Mouse (Mus musculus) heart, embryonic 15.5 days (tissue): Measurements from ENCODE around the gene Zdhhc8. TPM values are rescaled to one million over a fixed set of nuclear protein-coding genes. Genes with fewer than 3 reads are reported as not detected.
"Not testable (repeated sequence)": the region's sequence is repeated elsewhere in the genome, so short reads cannot be mapped to it uniquely, and the experiment has no call there.

ENCODE experiments used
- ATAC-seq: fragments of 200-750 bp; cut with Nextera tagmentation; replicated peaks from 2 replicates; pipeline ENCODE4 v1.8.0; 2017; ENCODE audit warnings: low read depth, moderate TSS enrichment; ENCODE audit not compliant: insufficient number of reproducible peaks, insufficient read depth, low FRiP score
- H3K27ac ChIP-seq: fragments of 300-500 bp; sonication (generic); 2 replicates; pipeline ENCODE4 v1.5.1; 2015; ENCODE audit warnings: mild to moderate bottlenecking, inconsistent platforms
- H3K27me3 ChIP-seq: fragments of 300-500 bp; sonication (generic); 2 replicates; pipeline ENCODE4 v1.6.1; 2015; ENCODE audit warnings: inconsistent platforms
- H3K36me3 ChIP-seq: fragments of 300-500 bp; sonication (generic); 2 replicates; pipeline ENCODE4 v1.6.1; 2015; ENCODE audit warnings: mild to moderate bottlenecking, inconsistent platforms
- H3K4me1 ChIP-seq: fragments of 300-500 bp; sonication (generic); replicated peaks from 2 replicates; pipeline ENCODE4 v1.6.1; 2015; ENCODE audit warnings: inconsistent platforms
- H3K4me2 ChIP-seq: fragments of 300-500 bp; sonication (generic); 2 replicates; pipeline ENCODE4 v1.6.1; 2015; ENCODE audit warnings: inconsistent platforms, mild to moderate bottlenecking, moderate library complexity
- H3K4me3 ChIP-seq: fragments of 300-500 bp; sonication (generic); 2 replicates; pipeline ENCODE4 v1.5.1; 2015; ENCODE audit warnings: mild to moderate bottlenecking, inconsistent platforms
- H3K9ac ChIP-seq: fragments of 300-500 bp; sonication (generic); 2 replicates; pipeline ENCODE4 v1.6.1; 2015; ENCODE audit warnings: mild to moderate bottlenecking, inconsistent platforms
- H3K9me3 ChIP-seq: fragments of 300-500 bp; sonication (generic); replicated peaks from 2 replicates; pipeline ENCODE4 v1.6.1; 2016; ENCODE audit warnings: inconsistent platforms
- WGBS: fragments of 180-500 bp; shearing (Covaris S2); methylation state at CpG from one replicate; pipeline ENCODE4 v1.1.7; 2015; ENCODE audit warnings: mixed read lengths; 5-methylcytosine and 5-hydroxymethylcytosine counted together
- polyA plus RNA-seq: library from polyadenylated mRNA; unstranded; fragments of >200 nt; fragmentation: Nextera tagmentation; extraction: Ambion mirVana; gene quantifications from 2 replicates; pipeline ENCODE4 v1.2.1, GENCODE M21; 2015

Gene Zdhhc8
- polyA plus RNA-seq, 1 experiment from 2014 or later = 18.8 TPM

DNA sequence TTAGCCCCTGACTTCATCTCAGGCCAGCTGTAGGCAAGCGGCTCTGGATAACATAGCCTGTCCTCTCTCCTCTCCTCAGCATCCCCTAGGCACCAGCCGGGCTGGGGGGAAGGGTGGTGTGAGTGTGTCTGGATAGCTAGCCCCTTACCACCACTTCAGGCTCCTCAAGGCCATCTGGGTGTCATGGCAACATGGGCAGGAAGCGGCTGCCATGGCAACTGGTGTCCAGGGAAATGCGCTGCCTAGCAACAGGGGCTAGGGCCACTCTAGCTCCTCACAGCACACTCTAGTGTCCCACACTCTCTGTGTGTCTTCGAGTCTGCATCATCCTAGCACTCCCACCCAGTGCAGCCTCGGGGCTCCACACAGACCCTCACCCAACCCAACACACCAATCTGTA lies 21.2 kb downstream of the Zdhhc8 start:
- Histone ChIP-seq H3K27ac (no peak overlapping the region), H3K4me2 (no peak overlapping the region), H3K4me1 (peaks cover 26% of the 10 kb centered on the region), H3K4me3 (no peak overlapping the region), H3K9ac (no peak overlapping the region), H3K36me3 (no peaks in the 10 kb centered on the region), H3K9me3 (no peaks in the 10 kb centered on the region), H3K27me3 (peaks cover 4% of the 10 kb centered on the region; the same call in 1 of the 2 replicates)
- peak; percentile 34 for ATAC-seq
- WGBS = 65% methylated on average over 6 of the region's 6 CpGs

DNA sequence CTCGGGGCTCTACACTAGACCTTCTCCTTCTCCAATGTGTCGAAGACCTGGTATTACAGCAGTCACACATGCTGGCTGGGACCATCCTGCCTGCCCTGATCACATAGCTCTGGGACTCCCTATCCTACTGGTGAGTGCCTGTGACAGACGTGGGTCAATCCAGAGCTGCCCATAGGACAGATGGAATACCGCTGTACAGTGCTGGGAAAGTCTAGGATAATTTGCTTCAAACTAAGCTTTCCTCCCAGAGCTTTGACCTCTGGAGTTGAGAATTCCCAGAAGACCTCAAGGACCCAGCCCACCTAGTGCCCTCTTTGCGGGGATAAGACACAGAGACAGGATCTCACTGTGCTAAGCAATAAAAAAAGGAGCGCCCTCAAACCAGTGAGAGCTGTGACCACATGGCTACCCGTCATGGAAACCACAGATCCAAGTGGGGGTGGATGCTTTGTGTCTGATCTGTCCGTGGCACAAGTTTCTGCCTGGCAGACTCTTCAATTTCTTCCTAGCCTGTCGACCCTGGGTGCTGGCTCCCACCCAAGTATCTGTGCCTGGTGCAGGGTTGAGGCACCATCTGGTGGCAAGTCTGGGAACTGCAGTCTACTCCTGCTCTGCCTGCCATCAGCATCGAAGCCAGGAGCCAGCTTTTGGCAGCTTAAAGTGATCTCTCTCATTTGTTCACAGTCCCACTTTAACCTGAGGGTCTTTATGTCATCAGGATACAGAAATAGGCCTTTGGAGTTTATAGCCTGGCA lies 23.3 kb downstream of the Zdhhc8 start:
- H3K27ac ChIP-seq = no peak overlapping the region
- peaks cover 4% of the 10 kb centered on the region; the same call in 1 of the 2 replicates for H3K27me3 ChIP-seq
- H3K9me3 ChIP-seq = no peaks in the 10 kb centered on the region
- peaks cover 23% of the 10 kb centered on the region for H3K4me1 ChIP-seq
- no peak overlapping the region for H3K9ac ChIP-seq
- H3K4me2 ChIP-seq = no peak overlapping the region
- no peaks in the 10 kb centered on the region for H3K36me3 ChIP-seq
- ATAC-seq = no peak; the same call in 1 of the 2 replicates
- 41% methylated on average over 10 of the region's 10 CpGs for WGBS
- no peak overlapping the region for H3K4me3 ChIP-seq

DNA sequence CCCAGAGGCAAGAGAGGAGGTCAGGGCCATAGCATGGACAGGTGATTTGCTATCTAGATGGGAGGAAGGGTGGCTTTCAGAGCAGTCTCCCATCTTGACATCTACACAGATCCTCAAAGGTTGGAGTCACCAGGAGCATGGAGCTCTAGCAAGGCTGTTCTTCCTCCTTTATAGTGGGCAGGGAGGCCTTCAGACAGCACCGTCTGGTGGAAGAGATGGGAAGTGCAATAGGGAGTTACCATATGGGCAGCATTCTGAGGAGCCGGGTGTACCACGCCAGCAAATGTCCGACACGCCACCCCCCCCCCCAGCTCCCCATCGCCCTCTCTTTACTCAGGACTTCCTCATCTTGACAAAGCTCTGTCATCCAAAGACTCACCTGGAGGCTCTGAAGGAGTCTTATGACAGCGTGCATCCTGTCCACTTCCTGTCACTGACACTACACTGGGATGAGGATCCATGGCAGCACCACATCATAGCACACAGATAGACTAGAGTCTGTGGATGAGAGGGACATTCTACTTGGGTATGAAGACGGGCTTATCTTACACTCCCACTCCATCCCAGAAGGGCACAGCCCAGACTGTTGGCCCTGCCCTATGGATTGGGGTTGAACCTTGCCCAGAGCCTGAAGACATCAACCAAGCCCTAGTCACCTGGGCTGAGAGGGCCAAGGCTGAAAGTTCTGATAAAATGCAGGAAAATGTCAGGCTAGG lies 24.1 kb downstream of the Zdhhc8 start:
- Histone ChIP-seq H3K9ac (no peak overlapping the region), H3K4me3 (no peak overlapping the region), H3K36me3 (no peaks in the 10 kb centered on the region), H3K9me3 (no peaks in the 10 kb centered on the region), H3K27ac (no peak overlapping the region), H3K4me1 (peaks cover 23% of the 10 kb centered on the region), H3K27me3 (peaks cover 4% of the 10 kb centered on the region; the same call in 1 of the 2 replicates), H3K4me2 (no peak overlapping the region)
- ATAC-seq = no peak
- WGBS = 24% methylated on average over 8 of the region's 8 CpGs

DNA sequence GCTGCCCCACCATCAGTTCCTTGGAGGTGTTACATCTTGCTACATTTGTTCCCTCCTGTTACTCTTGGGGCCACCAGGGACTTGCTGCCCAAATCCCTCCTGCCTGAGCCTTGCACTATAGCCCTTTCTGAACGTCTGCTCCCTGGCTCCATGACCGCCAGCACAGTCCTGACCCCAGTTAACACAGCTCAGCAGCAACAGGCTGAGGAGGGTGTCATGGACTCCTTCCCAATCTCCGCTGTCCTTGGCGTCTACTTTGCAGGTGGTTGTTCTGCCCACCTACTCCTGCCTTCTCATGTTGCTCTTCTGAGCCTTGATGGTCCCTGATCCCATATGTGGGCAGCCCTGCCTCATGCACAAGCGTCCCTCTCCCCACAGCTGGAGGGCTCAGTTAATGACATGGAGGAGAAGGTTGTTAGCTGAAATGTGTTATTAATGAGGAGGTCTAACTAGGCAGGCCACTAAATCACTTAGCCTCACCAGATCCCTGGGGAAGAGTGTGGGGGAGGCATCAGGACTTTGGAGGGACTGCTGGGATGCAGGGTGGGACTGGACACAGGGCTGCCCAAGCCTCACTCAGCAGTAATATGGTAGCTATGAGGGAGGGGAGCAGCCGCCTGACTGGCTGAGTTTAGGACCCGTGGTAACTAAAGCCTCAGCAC lies 31.4 kb downstream of the Zdhhc8 start:
- no peak for ATAC-seq
- H3K36me3 ChIP-seq = no peaks in the 10 kb centered on the region
- H3K4me1 ChIP-seq = no peaks in the 10 kb centered on the region
- H3K9ac ChIP-seq = no peak overlapping the region
- H3K27me3 ChIP-seq = no peaks in the 10 kb centered on the region
- no peak overlapping the region for H3K4me3 ChIP-seq
- H3K9me3 ChIP-seq = no peaks in the 10 kb centered on the region
- WGBS = 63% methylated on average over 7 of the region's 7 CpGs
- H3K27ac ChIP-seq = no peak overlapping the region
- H3K4me2 ChIP-seq = no peak overlapping the region

DNA sequence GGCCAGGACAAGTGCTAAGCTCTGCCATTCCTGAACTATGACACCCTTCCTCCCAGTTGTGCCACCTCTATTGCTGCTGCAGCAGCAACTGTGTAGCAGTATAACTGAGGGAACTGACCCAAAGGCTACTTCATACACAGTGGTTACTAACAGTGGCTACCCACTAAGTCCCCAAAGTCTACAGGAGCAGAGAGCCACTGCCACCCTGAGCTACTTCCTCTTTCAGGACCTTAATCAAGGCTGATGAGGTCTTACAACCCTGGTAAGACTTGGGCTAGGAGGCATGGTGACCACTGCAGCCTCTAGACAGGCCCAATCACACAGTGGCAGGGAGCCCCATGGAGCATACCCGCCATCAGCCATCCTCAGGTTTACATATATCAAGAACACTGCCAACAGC lies 32.9 kb downstream of the Zdhhc8 start:
- 86% methylated on average over 1 of the region's 1 CpGs for WGBS
- ATAC-seq = no peak
- Histone ChIP-seq H3K27ac (no peak overlapping the region), H3K36me3 (no peaks in the 10 kb centered on the region), H3K4me1 (no peaks in the 10 kb centered on the region), H3K27me3 (no peaks in the 10 kb centered on the region), H3K4me3 (no peak overlapping the region), H3K9me3 (no peaks in the 10 kb centered on the region), H3K4me2 (no peak overlapping the region), H3K9ac (no peak overlapping the region)

DNA sequence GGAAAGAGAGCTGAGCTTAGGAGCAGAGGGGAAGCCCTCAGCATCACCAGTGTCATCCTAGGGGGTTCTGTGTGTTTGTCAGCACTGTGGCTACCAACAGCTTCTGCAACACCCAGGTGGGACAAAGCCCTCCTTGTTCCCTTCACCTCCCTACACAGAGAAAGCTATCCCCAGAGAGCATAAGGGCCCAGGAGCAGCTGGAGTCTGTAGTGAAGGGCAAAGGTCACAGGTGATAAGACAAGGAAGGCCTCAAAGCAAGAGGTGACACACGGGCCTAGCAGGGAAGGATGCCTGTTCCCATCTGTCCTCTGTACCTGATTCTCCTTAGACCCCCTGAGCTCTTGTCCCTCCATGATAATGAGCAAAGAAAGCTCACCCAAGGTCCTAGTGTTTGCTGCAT lies 33.3 kb downstream of the Zdhhc8 start:
- no peak for ATAC-seq
- no peak overlapping the region for H3K27ac ChIP-seq
- no peak overlapping the region for H3K4me3 ChIP-seq
- WGBS = 26% methylated on average over 1 of the region's 1 CpGs
- no peaks in the 10 kb centered on the region for H3K4me1 ChIP-seq
- H3K9ac ChIP-seq = no peak overlapping the region
- no peaks in the 10 kb centered on the region for H3K36me3 ChIP-seq
- H3K9me3 ChIP-seq = no peaks in the 10 kb centered on the region
- no peaks in the 10 kb centered on the region for H3K27me3 ChIP-seq
- no peak overlapping the region for H3K4me2 ChIP-seq

DNA sequence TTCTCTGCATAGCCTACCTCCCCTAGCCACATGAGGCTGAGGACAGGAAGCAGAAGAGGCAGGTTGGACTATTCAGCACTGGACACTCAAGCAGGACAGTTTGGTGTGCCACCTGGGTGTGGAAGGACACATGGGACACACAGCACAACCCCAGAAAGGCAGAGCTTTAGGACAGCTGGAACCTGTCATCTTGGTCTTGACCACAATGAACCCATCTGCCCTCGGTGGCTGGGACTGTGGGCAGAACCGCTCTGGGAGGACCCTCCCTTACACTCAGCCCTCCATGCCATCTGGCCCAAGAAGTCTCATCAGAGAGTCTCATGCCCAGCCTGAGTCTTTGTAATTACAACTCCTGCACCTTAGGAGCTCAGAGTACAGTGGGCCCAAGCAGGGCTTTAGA lies 34.9 kb downstream of the Zdhhc8 start:
- no peaks in the 10 kb centered on the region for H3K27me3 ChIP-seq
- no peaks in the 10 kb centered on the region for H3K9me3 ChIP-seq
- H3K27ac ChIP-seq = no peak overlapping the region
- ATAC-seq = no peak
- WGBS = 58% methylated on average over 2 of the region's 2 CpGs
- H3K4me2 ChIP-seq = no peak overlapping the region
- no peak overlapping the region for H3K9ac ChIP-seq
- no peaks in the 10 kb centered on the region for H3K36me3 ChIP-seq
- H3K4me3 ChIP-seq = no peak overlapping the region
- H3K4me1 ChIP-seq = peaks cover under 1% of the 10 kb centered on the region; the same call in 1 of the 2 replicates

DNA sequence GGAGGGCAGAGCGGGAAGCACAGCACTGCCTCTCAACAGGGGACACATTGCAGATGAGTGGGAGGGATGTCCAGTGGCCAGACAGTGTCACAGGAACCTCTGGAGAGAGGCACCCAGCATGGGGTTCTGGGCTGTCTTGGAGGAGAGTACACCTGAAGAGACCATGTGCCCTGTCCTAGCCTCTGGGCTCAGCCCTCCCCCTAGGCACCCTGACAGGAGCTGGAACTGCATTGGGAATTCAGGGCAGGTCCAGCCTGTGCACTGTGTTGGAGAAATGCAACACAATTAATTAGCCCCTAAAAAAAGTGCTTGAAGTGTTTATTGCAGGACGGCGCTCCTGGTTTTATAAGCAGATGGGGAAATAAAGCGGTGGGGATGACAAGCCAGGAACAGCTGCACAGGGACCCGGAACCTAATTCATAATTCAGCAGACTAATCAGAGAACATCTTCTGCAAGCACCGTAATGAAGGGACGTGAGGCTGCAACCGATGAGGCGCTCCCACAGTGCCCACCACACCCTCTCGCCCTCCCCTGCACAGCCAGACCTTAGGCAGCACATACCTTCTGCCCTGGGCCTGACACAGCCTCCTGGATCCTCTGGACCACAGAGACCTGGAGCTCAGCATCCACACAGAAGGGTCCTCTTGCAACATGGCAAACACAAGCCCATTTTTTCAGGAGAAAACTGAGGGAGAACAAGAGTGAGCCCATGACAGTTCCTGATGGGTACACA lies 36.4 kb downstream of the Zdhhc8 start:
- H3K9ac ChIP-seq = no peak overlapping the region
- no peak for ATAC-seq
- no peaks in the 10 kb centered on the region for H3K36me3 ChIP-seq
- H3K4me2 ChIP-seq = no peak overlapping the region
- no peaks in the 10 kb centered on the region for H3K9me3 ChIP-seq
- no peaks in the 10 kb centered on the region for H3K27me3 ChIP-seq
- no peak overlapping the region for H3K4me3 ChIP-seq
- peaks cover 6% of the 10 kb centered on the region for H3K4me1 ChIP-seq
- 81% methylated on average over 10 of the region's 10 CpGs for WGBS
- no peak overlapping the region for H3K27ac ChIP-seq

DNA sequence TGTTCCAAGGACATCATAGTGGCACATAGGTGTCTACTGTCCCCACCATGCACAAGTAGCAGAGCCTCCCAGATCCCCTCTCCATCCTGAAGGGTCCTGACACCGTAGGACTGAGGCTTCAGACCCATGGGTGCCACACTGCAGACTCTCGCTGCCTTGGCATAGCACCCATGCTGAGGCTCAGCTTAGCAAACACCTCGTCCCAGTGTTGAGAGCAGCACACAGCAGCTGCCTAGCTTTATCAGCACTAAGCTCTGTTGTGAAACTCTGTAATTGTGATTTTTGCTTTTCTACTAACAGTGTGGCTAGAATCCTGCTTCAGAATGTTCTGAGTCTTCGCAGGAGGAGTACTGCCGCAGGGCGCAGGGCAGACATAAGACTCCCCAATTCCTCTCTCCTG lies 37.1 kb downstream of the Zdhhc8 start:
- Histone ChIP-seq H3K9me3 (no peaks in the 10 kb centered on the region), H3K9ac (no peak overlapping the region), H3K27ac (no peak overlapping the region), H3K4me3 (no peak overlapping the region), H3K4me1 (peaks cover 6% of the 10 kb centered on the region), H3K36me3 (no peaks in the 10 kb centered on the region), H3K4me2 (no peak overlapping the region), H3K27me3 (no peaks in the 10 kb centered on the region)
- no peak for ATAC-seq
- 75% methylated on average over 6 of the region's 6 CpGs for WGBS

DNA sequence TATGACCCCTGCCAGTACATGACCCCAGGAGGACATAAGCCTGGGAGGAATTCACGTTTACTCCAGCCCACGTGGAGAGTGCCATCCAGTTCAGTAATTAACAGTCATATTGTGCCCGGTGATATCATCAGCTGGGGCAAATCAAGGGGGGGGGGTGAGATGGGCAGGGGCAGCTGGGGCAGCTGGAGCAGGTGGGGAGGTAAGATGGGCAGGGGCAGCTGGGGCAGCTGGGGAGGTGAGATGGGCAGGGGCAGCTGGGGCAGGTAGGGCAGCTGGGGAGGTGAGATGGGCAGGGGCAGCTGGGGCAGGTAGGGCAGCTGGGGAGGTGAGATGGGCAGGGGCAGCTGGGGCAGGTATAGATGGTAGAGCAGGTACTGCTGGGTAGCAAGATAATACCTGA lies 39.4 kb downstream of the Zdhhc8 start:
- 66% methylated on average over 3 of the region's 3 CpGs for WGBS
- H3K4me3 ChIP-seq, H3K27me3 ChIP-seq, H3K4me1 ChIP-seq, H3K9me3 ChIP-seq, ATAC-seq, H3K4me2 ChIP-seq, H3K36me3 ChIP-seq, H3K27ac ChIP-seq, H3K9ac ChIP-seq: not testable (repeated sequence)

DNA sequence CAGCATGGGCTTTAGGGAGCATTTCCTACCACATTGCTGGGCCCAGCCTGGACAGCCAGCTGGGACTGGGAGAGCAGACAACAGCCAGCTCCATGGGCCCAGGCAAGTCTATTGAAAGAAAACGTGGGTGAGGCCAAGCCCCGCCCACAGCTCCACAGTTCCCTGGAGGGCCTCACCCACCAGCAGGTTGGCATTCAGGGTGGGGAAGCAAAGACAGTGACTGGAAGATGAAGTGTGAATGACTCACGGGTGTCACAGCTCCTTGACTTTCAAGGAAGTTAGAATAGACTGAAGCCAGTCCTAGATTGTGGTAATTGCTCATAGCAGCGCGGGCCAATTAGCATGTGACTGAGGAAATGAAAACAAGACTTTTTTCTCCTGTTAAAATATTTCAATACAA lies 39.9 kb downstream of the Zdhhc8 start:
- Histone ChIP-seq H3K4me3 (no peak overlapping the region), H3K36me3 (no peaks in the 10 kb centered on the region), H3K27me3 (no peaks in the 10 kb centered on the region), H3K4me1 (peaks cover 6% of the 10 kb centered on the region), H3K9me3 (no peaks in the 10 kb centered on the region), H3K9ac (no peak overlapping the region), H3K4me2 (no peak overlapping the region), H3K27ac (no peak overlapping the region)
- no peak for ATAC-seq
- WGBS = 55% methylated on average over 5 of the region's 5 CpGs
